Mouse (Mus musculus): Measurements from ENCODE around the gene Cd37.

- no peak for TF ChIP-seq CTCF (IDR thresholded peaks at IDR 0.05; ENCODE audit: low read depth)
- no peak for TF ChIP-seq EP300 (IDR thresholded peaks at IDR 0.05; ENCODE audit: low read depth)
Observed at GRCm38 (mm10) chr7:45191803-45192363, 47.0 kb downstream of the Cd37 start.

All from heart, postnatal 0 days (tissue).